Mouse (Mus musculus): ENCODE measurements at regions not wholly inside any gene's neighbourhood (a gene's known extent, or its start where the extent isn't known, plus 50 kb on each side); places are given as distances from the start of the nearest gene placed in this dataset.

DNA sequence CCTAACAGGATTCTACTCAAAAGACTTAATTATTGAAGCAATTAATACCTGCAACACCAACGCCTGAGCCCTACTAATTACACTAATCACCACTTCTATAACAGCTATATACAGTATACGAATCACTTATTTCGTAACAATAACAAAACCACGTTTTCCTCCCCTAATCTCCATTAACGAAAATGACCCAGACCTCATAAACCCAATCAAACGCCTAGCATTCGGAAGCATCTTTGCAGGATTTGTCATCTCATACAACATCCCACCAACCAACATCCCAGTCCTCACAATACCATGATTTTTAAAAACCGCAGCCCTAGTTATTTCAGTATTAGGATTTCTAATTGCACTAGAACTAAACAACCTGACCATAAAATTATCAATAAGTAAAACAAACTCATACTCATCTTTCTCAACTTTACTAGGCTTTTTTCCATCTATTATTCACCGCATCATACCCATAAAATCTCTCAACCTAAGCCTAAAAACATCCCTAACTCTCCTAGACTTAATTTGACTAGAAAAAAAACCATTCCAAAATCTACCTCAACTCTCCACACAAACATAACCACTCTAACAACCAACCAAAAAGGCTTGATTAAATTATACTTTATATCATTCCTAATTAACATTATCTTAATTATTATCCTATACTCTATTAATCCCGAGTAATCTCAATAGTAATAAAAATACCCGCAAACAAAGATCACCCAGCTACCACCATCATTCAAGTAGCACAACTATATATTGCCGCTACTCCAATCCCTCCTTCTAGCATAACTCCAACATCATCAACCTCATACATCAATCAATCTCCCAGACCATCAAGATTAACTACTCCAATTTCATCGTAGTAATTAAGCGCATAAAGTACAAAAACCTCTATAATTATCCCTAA, 830.9 kb upstream of the Tyrp1 start:
- peak; percentile 50 for DNase-seq (ENCODE audit: inconsistent ontology term)

DNA sequence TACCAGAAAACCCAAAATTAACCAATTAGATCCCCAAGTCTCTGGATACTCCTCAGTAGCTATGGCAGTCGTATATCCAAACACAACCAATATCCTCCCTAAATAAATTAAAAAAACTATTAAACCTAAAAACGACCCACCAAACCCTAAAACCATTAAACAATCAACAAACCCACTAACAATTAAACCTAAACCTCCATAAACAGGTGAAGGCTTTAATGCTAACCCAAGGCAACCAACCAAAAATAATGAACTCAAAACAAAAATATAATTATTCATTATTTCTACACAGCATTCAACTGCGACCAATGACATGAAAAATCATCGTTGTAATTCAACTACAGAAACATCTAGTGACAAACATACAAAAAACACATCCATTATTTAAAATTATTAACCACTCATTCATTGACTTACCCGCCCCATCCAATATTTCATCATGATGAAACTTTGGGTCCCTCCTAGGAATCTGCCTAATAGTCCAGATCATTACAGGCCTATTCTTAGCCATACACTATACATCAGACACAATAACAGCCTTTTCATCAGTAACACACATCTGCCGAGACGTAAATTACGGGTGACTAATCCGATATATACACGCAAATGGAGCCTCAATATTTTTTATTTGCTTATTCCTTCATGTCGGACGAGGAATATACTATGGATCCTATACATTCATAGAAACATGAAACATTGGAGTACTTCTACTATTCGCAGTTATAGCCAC, 830.1 kb upstream of the Tyrp1 start:
- no peak for DNase-seq (ENCODE audit: inconsistent ontology term)

DNA sequence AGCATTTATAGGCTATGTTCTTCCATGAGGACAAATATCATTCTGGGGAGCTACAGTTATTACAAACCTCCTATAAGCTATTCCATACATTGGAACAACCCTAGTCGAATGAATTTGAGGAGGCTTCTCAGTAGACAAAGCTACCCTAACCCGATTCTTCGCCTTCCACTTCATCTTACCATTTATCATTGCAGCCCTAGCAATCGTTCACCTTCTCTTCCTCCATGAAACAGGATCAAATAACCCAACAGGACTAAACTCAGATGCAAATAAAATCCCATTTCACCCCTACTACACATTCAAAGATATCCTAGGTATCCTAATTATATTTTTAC, 829.6 kb upstream of the Tyrp1 start:
- no peak for DNase-seq (ENCODE audit: inconsistent ontology term)

DNA sequence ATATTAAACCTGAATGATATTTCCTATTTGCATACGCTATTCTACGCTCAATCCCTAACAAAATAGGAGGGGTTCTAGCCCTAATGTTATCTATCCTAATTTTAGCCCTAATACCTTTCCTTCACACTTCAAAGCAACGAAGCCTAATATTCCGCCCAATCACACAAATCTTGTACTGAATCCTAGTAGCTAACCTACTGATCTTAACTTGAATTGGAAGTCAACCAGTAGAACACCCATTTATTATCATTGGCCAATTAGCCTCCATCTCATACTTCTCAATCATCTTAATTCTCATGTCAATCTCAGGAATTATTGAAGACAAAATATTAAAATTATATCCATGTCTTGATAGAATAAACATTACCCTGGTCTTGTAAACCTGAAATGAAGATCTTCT, 829.1 kb upstream of the Tyrp1 start:
- DNase-seq (ENCODE audit: inconsistent ontology term) = no peak

DNA sequence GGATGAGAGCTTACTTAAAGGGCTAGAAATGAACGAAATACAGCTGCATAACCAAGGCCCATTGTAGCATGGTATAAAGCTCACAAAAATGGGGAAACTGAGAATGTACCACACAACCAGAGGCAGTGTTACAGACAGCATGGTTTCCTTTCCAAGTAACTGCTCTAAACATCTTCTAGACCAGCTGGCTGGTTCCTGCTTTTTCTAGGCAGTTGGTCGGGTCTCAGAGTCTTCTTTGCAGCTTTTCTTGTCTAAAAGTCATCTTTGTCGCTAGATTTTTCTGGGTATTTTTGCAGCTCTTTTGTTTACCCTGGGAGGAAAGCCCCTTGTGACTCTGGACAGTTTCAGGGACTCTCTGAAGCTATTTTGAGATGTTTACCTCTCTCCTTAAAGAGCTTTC, 806.0 kb upstream of the Tyrp1 start:
- DNase-seq (ENCODE audit: inconsistent ontology term) = no peak

DNA sequence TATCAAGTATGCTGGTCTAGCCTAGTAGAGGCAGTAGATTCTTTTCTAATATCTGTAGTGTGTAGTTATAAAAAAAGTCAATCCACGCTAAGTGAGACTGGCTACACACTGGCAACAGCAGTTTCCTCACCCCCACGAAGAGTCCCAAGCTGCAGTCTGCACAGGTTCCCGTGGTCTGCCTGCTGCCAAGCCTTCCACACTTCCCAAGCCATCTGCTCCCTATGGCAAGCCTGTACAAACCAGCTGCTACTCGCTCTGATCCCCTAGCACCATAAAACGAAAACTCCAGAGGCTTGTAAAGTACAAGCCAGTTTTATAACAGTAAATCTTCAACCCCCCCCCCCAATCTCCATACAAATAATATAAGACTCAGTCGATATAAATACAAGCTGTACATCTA, 786.0 kb upstream of the Tyrp1 start:
- no peak for DNase-seq (ENCODE audit: inconsistent ontology term)
